Mouse (Mus musculus): ENCODE results near the gene Lhcgr. TPM values are rescaled to one million over a fixed set of nuclear protein-coding genes. Genes with fewer than 3 reads are reported as not detected.
"Not testable (repeated sequence)": the region's sequence is repeated elsewhere in the genome, so short reads cannot be mapped to it uniquely, and the experiment has no call there.

The Lhcgr gene
- polyA plus RNA-seq (2014; fragmentation: Nextera tagmentation; extraction: Ambion mirVana) = not detected in 2 replicates

DNA sequence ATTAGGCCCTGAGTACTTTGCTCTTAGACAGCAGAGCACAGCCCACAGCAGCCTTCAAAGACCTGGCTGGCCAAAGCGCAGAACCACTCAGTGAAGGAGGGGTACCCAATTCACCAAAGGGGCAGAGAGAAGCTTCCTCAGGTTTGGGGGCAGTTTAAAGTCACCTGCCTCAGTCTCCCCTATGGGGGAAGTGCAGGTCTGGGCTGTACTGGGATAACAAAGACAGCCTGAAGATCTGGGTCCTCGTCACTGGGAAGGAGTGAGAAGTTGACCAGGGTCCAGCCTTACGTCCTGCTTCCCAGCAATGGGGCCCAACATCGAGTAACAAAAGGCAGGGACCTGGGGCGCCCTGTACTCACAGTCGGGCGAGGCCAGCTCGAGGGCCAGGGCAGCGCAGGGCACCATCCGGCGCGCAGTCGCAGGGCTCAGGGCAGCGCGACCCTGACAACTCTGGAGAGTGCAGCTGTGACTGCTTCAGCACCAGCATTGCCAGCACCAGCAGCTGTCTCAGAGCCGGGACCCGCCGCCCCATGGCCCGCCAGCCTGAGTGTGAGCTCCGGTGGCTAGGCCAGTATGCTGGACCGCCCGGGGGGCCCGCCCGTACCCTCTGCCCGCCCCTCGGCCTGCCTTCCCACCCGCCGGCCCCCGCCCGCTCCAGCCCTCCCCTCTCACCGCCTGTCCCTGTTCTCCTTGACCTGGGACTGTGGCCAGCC lies at the start of gene Lhcgr:
Lhcgr (minus strand) TSS at position 551 of the 713 bp plus-strand sequence.
- no peak within 1 kb of the TSS for H3K9ac ChIP-seq (replicated peaks; ENCODE audit: low read depth, low read length)
- no peaks in the 10 kb centered on the region for H3K36me3 ChIP-seq (ENCODE audit: control insufficient read depth, insufficient read depth, low read length)
- ATAC-seq (ENCODE audit: insufficient number of reproducible peaks, insufficient read depth, low FRiP score, low read depth) = peak; percentile 74
- no peaks in the 10 kb centered on the region for H3K4me1 ChIP-seq (ENCODE audit: control insufficient read depth, insufficient read depth, low read length)
- peak within 1 kb of the TSS; percentile 9; the same call in 1 of the 2 replicates for H3K4me3 ChIP-seq (ENCODE audit: low read depth, low read length)
- H3K4me2 ChIP-seq (replicated peaks; ENCODE audit: low read depth, low read length) = peak within 1 kb of the TSS; percentile 32
- H3K27ac ChIP-seq (ENCODE audit: low read length) = no peak within 1 kb of the TSS
- no peaks in the 10 kb centered on the region for H3K9me3 ChIP-seq (ENCODE audit: control insufficient read depth, low read depth, low read length)
- WGBS = 24% methylated on average over 25 of the region's 31 CpGs
- no peaks in the 10 kb centered on the region for H3K27me3 ChIP-seq (ENCODE audit: control insufficient read depth, insufficient read depth, low read length)

- no peaks in the 10 kb centered on the region for H3K36me3 ChIP-seq (ENCODE audit: control insufficient read depth, insufficient read depth, low read length)
- H3K27me3 ChIP-seq (ENCODE audit: control insufficient read depth, insufficient read depth, low read length) = no peaks in the 10 kb centered on the region
- no peaks in the 10 kb centered on the region for H3K9me3 ChIP-seq (ENCODE audit: control insufficient read depth, low read depth, low read length)
- no peaks in the 10 kb centered on the region for H3K4me1 ChIP-seq (ENCODE audit: control insufficient read depth, insufficient read depth, low read length)
- no peak overlapping the region for H3K4me2 ChIP-seq (replicated peaks; ENCODE audit: low read depth, low read length)
- no peak overlapping the region for H3K4me3 ChIP-seq (ENCODE audit: low read depth, low read length)
- ATAC-seq (ENCODE audit: insufficient number of reproducible peaks, insufficient read depth, low FRiP score, low read depth) = no peak
- no peak overlapping the region for H3K27ac ChIP-seq (ENCODE audit: low read length)
- H3K9ac ChIP-seq (replicated peaks; ENCODE audit: low read depth, low read length) = no peak overlapping the region
- 48% methylated on average over 2 of the region's 2 CpGs for WGBS
These were observed 25.8 kb upstream of the Lhcgr start for GRCm38 (mm10) chr17:88817601-88818000.

GRCm38 (mm10) chr17:88812943-88813342 lies 21.2 kb upstream of the Lhcgr start:
- H3K27me3 ChIP-seq (ENCODE audit: control insufficient read depth, insufficient read depth, low read length); H3K9ac ChIP-seq (replicated peaks; ENCODE audit: low read depth, low read length); H3K4me2 ChIP-seq (replicated peaks; ENCODE audit: low read depth, low read length); H3K36me3 ChIP-seq (ENCODE audit: control insufficient read depth, insufficient read depth, low read length); H3K9me3 ChIP-seq (ENCODE audit: control insufficient read depth, low read depth, low read length); H3K4me1 ChIP-seq (ENCODE audit: control insufficient read depth, insufficient read depth, low read length); H3K27ac ChIP-seq (ENCODE audit: low read length); ATAC-seq (ENCODE audit: insufficient number of reproducible peaks, insufficient read depth, low FRiP score, low read depth); H3K4me3 ChIP-seq (ENCODE audit: low read depth, low read length): not testable (repeated sequence)
- WGBS = 85% methylated on average over 3 of the region's 3 CpGs

- Histone ChIP-seq H3K4me2 (replicated peaks; ENCODE audit: low read depth, low read length) (no peak overlapping the region), H3K4me1 (ENCODE audit: control insufficient read depth, insufficient read depth, low read length) (no peaks in the 10 kb centered on the region), H3K4me3 (ENCODE audit: low read depth, low read length) (no peak overlapping the region), H3K36me3 (ENCODE audit: control insufficient read depth, insufficient read depth, low read length) (no peaks in the 10 kb centered on the region), H3K9me3 (ENCODE audit: control insufficient read depth, low read depth, low read length) (no peaks in the 10 kb centered on the region), H3K27ac (ENCODE audit: low read length) (no peak overlapping the region), H3K27me3 (ENCODE audit: control insufficient read depth, insufficient read depth, low read length) (no peaks in the 10 kb centered on the region), H3K9ac (replicated peaks; ENCODE audit: low read depth, low read length) (no peak overlapping the region)
- no peak for ATAC-seq (ENCODE audit: insufficient number of reproducible peaks, insufficient read depth, low FRiP score, low read depth)
- 89% methylated on average over 5 of the region's 5 CpGs for WGBS
These were observed 19.0 kb upstream of the Lhcgr start for GRCm38 (mm10) chr17:88810807-88811206.

DNA sequence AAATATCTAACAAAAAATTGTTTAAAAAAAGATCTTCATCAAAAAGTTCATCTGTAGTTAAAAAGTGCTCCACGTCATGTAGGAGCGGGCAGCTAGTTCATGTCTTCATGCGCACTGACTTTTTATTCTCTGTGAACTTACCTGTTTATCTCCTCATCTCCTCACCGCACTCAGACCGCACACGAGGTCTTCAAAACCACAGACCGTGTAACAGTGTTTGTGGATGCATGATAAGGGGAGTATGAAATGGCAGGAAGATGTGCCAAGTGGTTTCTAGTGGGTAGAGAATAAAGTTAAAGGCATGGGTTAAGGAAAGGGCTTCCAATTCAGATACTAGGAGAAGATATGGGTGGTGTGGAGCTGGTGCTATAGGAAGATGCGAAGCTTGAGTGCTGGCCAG lies 14.6 kb upstream of the Lhcgr start:
- no peak overlapping the region for H3K27ac ChIP-seq (ENCODE audit: low read length)
- WGBS = 87% methylated on average over 8 of the region's 8 CpGs

GRCm38 (mm10) chr17:88803441-88803840 lies 11.7 kb upstream of the Lhcgr start:
- H3K4me3 ChIP-seq (ENCODE audit: low read depth, low read length) = no peak overlapping the region
- H3K36me3 ChIP-seq (ENCODE audit: control insufficient read depth, insufficient read depth, low read length) = no peaks in the 10 kb centered on the region
- H3K4me2 ChIP-seq (replicated peaks; ENCODE audit: low read depth, low read length) = no peak overlapping the region
- ATAC-seq (ENCODE audit: insufficient number of reproducible peaks, insufficient read depth, low FRiP score, low read depth) = no peak
- H3K27ac ChIP-seq (ENCODE audit: low read length) = no peak overlapping the region
- H3K9ac ChIP-seq (replicated peaks; ENCODE audit: low read depth, low read length) = no peak overlapping the region
- no peaks in the 10 kb centered on the region for H3K27me3 ChIP-seq (ENCODE audit: control insufficient read depth, insufficient read depth, low read length)
- no peaks in the 10 kb centered on the region for H3K9me3 ChIP-seq (ENCODE audit: control insufficient read depth, low read depth, low read length)
- no peaks in the 10 kb centered on the region for H3K4me1 ChIP-seq (ENCODE audit: control insufficient read depth, insufficient read depth, low read length)

More for the DNA sequence above, 14.6 kb upstream of the Lhcgr start:
- H3K36me3 ChIP-seq (ENCODE audit: control insufficient read depth, insufficient read depth, low read length) = no peaks in the 10 kb centered on the region
- no peak overlapping the region for H3K4me3 ChIP-seq (ENCODE audit: low read depth, low read length)
- ATAC-seq (ENCODE audit: insufficient number of reproducible peaks, insufficient read depth, low FRiP score, low read depth) = no peak
- H3K4me2 ChIP-seq (replicated peaks; ENCODE audit: low read depth, low read length) = no peak overlapping the region
- H3K27me3 ChIP-seq (ENCODE audit: control insufficient read depth, insufficient read depth, low read length) = no peaks in the 10 kb centered on the region
- no peaks in the 10 kb centered on the region for H3K4me1 ChIP-seq (ENCODE audit: control insufficient read depth, insufficient read depth, low read length)
- H3K9ac ChIP-seq (replicated peaks; ENCODE audit: low read depth, low read length) = no peak overlapping the region
- no peaks in the 10 kb centered on the region for H3K9me3 ChIP-seq (ENCODE audit: control insufficient read depth, low read depth, low read length)

DNA sequence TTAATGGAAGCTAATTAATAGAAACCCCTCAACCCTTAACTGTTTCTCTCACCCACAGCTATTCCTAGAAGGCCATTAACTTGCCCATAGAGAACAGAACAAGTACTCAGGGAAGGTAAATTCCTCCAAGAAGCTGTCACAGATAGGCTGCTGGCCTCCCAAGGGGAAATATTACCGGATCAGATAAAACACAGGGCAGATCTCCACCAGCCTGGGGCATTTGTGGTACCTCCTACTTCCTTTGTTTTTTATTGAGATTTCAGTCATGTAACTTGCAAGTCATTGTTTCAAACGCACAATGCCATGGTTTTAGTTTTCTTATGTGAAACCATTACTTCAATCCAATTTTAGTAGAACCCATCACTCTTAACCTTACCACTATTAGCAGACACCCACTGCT lies 1.1 kb downstream of the Lhcgr start:
- H3K27me3 ChIP-seq (ENCODE audit: control insufficient read depth, insufficient read depth, low read length) = no peaks in the 10 kb centered on the region
- no peak overlapping the region for H3K4me3 ChIP-seq (ENCODE audit: low read depth, low read length)
- H3K36me3 ChIP-seq (ENCODE audit: control insufficient read depth, insufficient read depth, low read length) = no peaks in the 10 kb centered on the region
- H3K27ac ChIP-seq (ENCODE audit: low read length) = no peak overlapping the region
- ATAC-seq (ENCODE audit: insufficient number of reproducible peaks, insufficient read depth, low FRiP score, low read depth) = no peak
- WGBS = 71% methylated on average over 2 of the region's 2 CpGs
- no peaks in the 10 kb centered on the region for H3K9me3 ChIP-seq (ENCODE audit: control insufficient read depth, low read depth, low read length)
- no peak overlapping the region for H3K9ac ChIP-seq (replicated peaks; ENCODE audit: low read depth, low read length)
- H3K4me2 ChIP-seq (replicated peaks; ENCODE audit: low read depth, low read length) = no peak overlapping the region
- H3K4me1 ChIP-seq (ENCODE audit: control insufficient read depth, insufficient read depth, low read length) = no peaks in the 10 kb centered on the region

DNA sequence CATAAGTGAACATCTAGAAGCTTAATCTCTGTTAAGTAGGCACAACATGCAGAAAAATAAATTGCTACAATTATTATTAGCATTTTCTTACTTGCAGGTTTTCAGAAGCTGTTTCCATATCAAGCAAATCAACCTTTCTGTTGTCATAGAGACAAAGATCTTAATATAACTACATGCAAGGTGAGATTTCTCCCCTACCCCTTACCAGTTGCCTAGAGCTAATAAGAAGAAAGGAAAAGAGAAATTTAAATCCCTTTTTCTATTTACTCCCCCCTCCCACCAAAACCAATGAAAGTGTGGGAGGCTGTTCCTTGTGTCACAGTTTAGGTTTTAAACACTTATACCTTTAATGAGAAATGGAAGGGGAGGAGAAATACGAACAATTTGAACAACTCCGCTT lies 3.4 kb downstream of the Lhcgr start:
- no peak overlapping the region for H3K4me3 ChIP-seq (ENCODE audit: low read depth, low read length)
- H3K36me3 ChIP-seq (ENCODE audit: control insufficient read depth, insufficient read depth, low read length) = no peaks in the 10 kb centered on the region
- no peak overlapping the region for H3K4me2 ChIP-seq (replicated peaks; ENCODE audit: low read depth, low read length)
- no peak overlapping the region for H3K9ac ChIP-seq (replicated peaks; ENCODE audit: low read depth, low read length)
- no peaks in the 10 kb centered on the region for H3K9me3 ChIP-seq (ENCODE audit: control insufficient read depth, low read depth, low read length)
- H3K4me1 ChIP-seq (ENCODE audit: control insufficient read depth, insufficient read depth, low read length) = no peaks in the 10 kb centered on the region
- ATAC-seq (ENCODE audit: insufficient number of reproducible peaks, insufficient read depth, low FRiP score, low read depth) = no peak
- H3K27me3 ChIP-seq (ENCODE audit: control insufficient read depth, insufficient read depth, low read length) = no peaks in the 10 kb centered on the region
- no peak overlapping the region for H3K27ac ChIP-seq (ENCODE audit: low read length)
- 66% methylated on average over 2 of the region's 2 CpGs for WGBS

DNA sequence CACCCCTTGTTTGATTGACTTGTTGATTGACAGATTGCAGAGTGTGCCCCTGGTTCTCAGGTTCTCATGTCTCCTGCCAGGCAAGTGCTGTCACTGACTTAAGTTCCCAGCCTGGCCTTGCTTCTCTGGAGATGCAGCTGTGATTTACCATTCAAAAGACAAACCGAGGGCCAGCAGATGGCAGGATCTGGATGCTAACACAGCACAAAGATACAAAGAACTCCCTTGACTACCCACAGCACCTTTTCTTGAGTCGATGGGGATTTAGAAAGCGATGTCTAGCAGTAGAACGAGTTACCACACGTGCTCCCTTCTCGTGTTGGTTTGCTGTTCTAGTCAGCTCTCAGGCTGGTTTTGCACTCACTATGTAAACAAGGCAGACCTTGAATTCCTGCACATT lies 4.9 kb downstream of the Lhcgr start:
- H3K27ac ChIP-seq (ENCODE audit: low read length) = no peak overlapping the region
- no peak overlapping the region for H3K4me2 ChIP-seq (replicated peaks; ENCODE audit: low read depth, low read length)
- no peaks in the 10 kb centered on the region for H3K9me3 ChIP-seq (ENCODE audit: control insufficient read depth, low read depth, low read length)
- H3K4me1 ChIP-seq (ENCODE audit: control insufficient read depth, insufficient read depth, low read length) = no peaks in the 10 kb centered on the region
- H3K4me3 ChIP-seq (ENCODE audit: low read depth, low read length) = no peak overlapping the region
- WGBS = 44% methylated on average over 6 of the region's 6 CpGs
- H3K36me3 ChIP-seq (ENCODE audit: control insufficient read depth, insufficient read depth, low read length) = no peaks in the 10 kb centered on the region
- no peaks in the 10 kb centered on the region for H3K27me3 ChIP-seq (ENCODE audit: control insufficient read depth, insufficient read depth, low read length)
- ATAC-seq (ENCODE audit: insufficient number of reproducible peaks, insufficient read depth, low FRiP score, low read depth) = no peak
- H3K9ac ChIP-seq (replicated peaks; ENCODE audit: low read depth, low read length) = no peak overlapping the region
